Mouse (Mus musculus) layer of hippocampus, postnatal 10 days (tissue): ENCODE measurements at regions not wholly inside any gene's neighbourhood (a gene's known extent, or its start where the extent isn't known, plus 50 kb on each side); places are given as distances from the start of the nearest gene placed in this dataset.
A peak's percentile ranks its signal among the peaks of the same experiment; 100 is the strongest.

Experiments
- DNase-seq, 2 experiments: peaks; one replicate each; pipeline ENCODE4 v3.0.0; 2021; ENCODE audit warnings: low spot score in 2 of 2

GRCm38 (mm10) chr1:128680012-128680411 is 87.9 kb upstream of the Cxcr4 start:
- no peak for DNase-seq

- no peak for DNase-seq
These were observed 87.2 kb upstream of the Cxcr4 start for GRCm38 (mm10) chr1:128679005-128679980.

DNA sequence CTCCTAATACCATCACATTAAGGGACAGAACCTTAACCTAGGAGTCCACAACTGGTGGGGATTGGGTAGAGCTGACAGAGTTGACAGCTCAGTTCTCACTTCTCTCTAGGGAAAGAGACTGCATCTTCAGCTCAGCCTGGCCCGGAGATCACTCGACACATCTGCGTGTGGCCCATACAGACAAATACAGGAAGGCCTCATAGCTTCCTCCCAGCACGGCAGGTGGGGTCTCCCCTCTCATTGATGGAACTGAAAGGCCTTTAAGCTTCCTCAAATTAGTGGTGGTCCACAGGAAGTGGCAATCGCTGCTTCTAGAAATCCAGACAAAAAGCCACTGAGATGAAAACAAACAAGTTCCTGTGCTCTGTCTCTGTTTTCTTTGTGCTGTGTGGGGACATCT is 83.4 kb upstream of the Cxcr4 start:
- DNase-seq = no peak

DNA sequence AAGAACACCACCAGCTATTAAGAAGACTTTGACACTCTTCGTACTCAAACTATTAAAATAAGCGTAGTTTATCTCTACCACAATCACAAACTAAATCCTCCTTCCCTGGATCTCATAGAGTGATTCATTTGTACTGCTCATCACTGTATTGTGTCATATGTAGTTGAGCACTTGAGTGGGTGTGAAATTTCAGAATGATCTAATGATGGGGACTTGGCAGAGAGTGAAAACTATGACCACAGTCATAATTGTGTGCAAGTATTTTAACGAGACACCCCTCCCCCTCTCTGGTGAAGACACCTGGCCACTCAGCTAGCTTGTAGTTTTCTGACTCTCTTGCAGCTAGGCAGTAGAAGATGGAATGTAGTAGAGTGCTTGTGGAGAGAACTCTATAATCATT is 80.2 kb upstream of the Cxcr4 start:
- no peak for DNase-seq

DNA sequence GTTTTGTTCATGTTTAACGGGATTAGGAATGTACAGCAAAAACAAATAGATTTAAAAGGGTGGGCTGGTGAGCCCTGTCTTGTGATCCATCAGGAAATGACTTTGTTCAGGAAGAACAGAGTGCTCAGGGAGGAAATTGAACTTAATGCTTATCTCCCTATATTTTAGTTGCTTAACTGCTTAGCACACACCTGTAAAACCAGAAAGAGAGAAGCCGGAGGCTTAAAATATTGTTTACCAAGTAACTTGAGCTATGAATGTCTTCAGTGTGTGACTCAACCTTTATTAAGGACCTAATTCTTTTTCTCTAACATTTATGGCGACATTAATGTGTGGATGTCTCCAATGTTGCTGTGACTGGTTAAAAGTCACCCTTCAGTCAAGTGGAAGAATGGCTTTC is 79.4 kb upstream of the Cxcr4 start:
- DNase-seq = no peak

DNA sequence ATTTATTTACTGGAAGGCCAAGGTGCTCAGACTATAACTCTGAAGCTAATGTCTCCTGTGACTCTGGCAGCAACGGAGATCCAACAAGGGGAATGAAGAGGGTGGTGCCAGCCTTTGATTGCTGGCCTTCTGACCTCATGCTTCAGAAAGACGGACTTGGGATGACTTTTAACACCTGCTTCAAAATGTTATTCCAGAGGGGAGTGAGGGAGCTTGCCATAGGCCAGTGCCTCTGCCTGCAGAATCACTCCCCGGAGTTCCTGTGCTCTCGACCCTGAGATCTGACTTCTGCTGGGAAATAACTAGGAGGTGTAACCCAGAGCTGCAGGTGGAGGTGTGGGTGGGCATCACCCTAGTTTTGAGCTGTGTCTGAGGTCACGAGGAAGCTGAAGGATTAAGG is 78.9 kb upstream of the Cxcr4 start:
- DNase-seq = no peak

DNA sequence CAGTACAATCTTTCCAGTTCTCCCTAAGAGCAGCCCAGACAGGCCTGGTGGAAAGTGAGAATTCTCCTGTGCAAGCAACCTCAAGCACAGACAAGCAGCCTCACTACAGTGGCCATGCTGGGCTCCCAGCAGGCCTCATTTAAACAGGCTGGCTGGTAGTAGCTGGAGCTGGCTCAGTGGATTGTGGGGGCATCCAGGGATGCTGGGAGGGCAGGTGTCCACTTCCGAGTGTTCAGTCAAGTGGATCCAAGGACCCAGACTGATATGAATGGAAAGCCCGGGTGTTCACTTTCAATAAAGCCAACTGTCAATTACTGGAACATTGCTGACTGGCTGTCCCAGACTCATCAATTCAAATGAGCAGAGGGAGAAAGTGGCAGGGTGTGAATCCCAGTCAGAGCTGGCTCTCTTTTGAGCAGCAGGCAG is 77.2 kb upstream of the Cxcr4 start:
- peak; percentile 28 to 52 for DNase-seq

DNA sequence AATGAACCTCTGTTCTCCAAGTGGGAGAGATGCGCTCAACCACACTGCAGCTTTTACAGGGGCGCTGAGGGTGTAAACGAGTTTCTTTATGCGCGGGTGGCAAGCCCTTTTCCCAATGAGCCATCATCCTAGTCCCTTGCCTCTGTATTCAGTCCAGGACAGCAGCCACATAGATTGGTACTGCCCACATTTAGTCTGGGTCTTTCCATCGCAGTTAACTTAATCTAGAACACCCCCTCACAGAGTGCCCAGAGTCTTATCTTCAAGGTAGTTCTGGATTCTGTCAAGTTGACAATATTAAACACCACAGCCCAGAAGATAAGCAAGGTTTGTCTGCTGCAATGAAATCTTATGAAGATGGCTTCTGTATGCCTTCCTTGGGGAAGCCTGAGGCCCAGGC is 76.6 kb upstream of the Cxcr4 start:
- no peak for DNase-seq

DNA sequence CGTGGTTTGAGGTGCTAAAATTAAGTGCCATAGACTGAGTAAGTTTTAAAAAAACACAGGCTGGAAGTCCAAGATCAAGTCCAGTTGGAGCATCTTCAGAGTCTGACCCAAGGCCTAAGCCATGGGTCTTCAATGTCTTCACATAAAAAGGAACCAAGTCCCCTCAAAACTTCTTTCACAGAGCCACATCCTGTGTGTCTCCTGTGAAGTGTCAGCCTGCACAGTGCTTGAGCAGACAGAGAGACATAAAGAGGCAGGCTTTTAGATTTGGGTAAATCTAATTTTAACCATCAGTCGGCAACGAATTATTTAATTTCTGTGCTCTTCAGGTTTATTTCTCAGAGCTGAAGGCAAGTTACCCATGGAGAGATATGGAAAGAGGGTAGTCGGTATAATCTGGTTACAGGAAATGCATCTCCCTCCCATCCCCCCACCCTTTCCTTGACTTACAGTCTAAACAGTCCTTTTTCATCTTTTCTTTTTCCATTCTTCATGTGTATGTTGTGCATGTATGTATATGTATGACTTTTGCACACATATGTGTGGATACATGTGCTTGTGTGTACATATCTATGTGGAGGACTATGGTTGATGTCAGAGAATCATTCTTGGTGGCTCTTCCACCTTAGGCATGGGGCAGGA is 75.1 kb upstream of the Cxcr4 start:
- no peak for DNase-seq

- no peak for DNase-seq
These were observed 71.1 kb upstream of the Cxcr4 start for GRCm38 (mm10) chr1:128663207-128663606.

DNA sequence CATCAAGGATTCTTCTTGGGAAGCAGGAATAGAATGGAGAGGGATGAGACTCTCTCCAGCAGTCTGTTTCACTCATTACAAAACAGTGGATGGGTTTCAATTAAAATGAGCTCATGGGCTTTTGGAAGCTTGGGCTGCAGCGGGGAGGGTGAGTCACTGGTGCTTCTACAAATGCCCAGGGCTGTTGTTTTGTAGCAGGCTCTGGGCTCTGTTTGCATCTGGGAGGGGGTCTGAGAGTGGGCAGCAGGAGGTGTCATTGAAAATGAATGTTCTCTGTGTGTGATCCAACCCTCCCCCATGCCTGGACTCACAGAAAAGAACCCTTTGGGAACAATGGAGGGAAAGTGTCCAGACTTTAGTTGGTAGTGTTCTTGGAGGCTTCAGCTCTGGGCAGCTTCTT is 67.8 kb upstream of the Cxcr4 start:
- DNase-seq = peak in 1 of 2 experiments; percentile 24

DNA sequence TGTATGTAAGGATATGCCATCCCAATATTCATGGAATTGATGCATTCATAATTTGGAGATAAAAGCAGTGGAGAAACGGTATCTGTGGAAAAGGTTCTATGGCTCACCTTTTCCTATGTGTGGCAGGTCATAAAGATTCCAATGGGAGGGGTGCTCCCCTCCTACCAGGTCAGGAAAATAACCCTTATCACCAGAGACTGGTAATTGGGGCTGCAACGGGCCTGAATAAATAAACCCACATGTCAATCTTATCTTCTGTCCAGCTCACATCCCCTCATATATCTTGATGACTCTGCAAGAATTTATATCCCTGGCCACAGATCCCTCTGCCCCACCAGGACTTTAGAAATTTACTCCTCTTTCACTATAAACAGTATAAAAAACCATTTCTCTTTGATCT is 66.7 kb upstream of the Cxcr4 start:
- DNase-seq = no peak

- DNase-seq = no peak
These were observed 62.2 kb upstream of the Cxcr4 start for GRCm38 (mm10) chr1:128654099-128654862.

GRCm38 (mm10) chr1:128650596-128650995 is 58.5 kb upstream of the Cxcr4 start:
- DNase-seq = no peak

GRCm38 (mm10) chr1:128649490-128650178 is 57.5 kb upstream of the Cxcr4 start:
- no peak for DNase-seq

DNA sequence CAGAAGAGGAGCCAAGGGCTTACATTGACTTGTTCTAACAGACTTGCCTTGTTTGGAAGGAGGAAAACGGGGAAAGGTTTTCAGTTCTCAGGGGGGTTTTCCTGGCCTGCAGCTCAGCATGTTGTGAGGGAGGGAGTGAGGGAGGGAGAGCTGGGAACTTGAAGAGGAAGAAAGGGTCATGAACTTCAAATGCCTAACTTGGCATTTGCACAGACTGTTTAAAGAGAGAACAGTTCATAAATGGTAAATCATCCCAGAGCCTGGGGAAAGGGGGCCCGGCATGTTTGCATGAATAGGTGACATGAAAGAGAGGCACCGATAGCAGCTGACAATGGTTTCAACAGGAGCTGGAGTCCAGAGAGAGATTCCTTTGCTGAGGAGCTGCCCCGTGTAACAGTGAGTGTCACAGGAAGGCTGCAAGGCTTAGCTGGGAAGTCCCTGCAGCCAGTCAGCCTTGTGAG is 51.3 kb upstream of the Cxcr4 start:
- DNase-seq = no peak

DNA sequence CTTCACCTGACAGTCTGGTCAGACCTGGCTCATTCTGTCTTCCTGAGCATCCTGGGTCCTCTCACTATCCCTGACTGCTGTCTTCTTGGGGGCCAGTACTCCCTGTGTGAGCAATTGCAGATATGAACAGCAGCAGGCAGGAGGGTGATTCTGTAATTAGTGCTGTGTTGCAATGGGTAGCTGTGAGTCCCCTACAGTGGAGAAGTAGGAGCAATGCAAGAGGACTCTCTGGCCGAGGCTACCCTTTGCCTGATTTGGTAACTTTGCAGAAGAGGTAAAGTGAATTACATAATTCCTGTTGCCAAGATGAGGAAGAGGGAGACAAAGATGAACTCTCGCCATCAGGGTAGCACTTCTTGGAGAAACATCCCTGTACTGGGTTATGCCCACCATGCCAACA is 50.1 kb upstream of the Cxcr4 start:
- DNase-seq = no peak
